Mouse (Mus musculus) monocyte, adult 2 months (primary cell): Measurements from ENCODE around the gene Wbp2.
"Not testable (repeated sequence)": the region's sequence is repeated elsewhere in the genome, so short reads cannot be mapped to it uniquely, and the experiment has no call there.

ENCODE experiments used
- DNase-seq, 2 experiments: peaks; one replicate each; pipeline ENCODE4 v3.0.0; 2022; ENCODE audit warnings: low spot score in 2 of 2, low read depth in 1 of 2

The Wbp2 gene

GRCm38 (mm10) chr11:116086258-116087193, at the start of gene Wbp2:
Wbp2 (minus strand) TSS chr11:116086995.
- DNase-seq: peak; percentile 95 to 97

- DNase-seq: no peak
These were observed 47.4 kb upstream of the Wbp2 start for GRCm38 (mm10) chr11:116134171-116134570.

GRCm38 (mm10) chr11:116133497-116133896, 46.7 kb upstream of the Wbp2 start:
- no peak for DNase-seq

GRCm38 (mm10) chr11:116132366-116133333, 45.9 kb upstream of the Wbp2 start:
- no peak for DNase-seq

GRCm38 (mm10) chr11:116131349-116132170, 44.8 kb upstream of the Wbp2 start:
- DNase-seq: no peak

- peak; percentile 75 to 82 for DNase-seq
These were observed 43.9 kb upstream of the Wbp2 start, which contains the start of gene Trim65 for GRCm38 (mm10) chr11:116130488-116131205. Trim65 (minus strand) TSS chr11:116131128.

- no peak for DNase-seq
These were observed 43.2 kb upstream of the Wbp2 start for GRCm38 (mm10) chr11:116129993-116130487.

- no peak for DNase-seq
These were observed 42.4 kb upstream of the Wbp2 start for GRCm38 (mm10) chr11:116129091-116129790.

- DNase-seq: no peak
These were observed 41.2 kb upstream of the Wbp2 start for GRCm38 (mm10) chr11:116127986-116128385.

GRCm38 (mm10) chr11:116127156-116127980, 40.6 kb upstream of the Wbp2 start, which contains the start of gene Trim47:
Trim47 (minus strand) TSS chr11:116127210.
- DNase-seq: no peak

- DNase-seq: no peak
These were observed 39.5 kb upstream of the Wbp2 start for GRCm38 (mm10) chr11:116126261-116126660.

GRCm38 (mm10) chr11:116121731-116122245, 35.0 kb upstream of the Wbp2 start:
- not testable (repeated sequence) for DNase-seq

- DNase-seq: no peak
These were observed 31.0 kb upstream of the Wbp2 start for GRCm38 (mm10) chr11:116117819-116118218.

- no peak for DNase-seq
These were observed 30.4 kb upstream of the Wbp2 start for GRCm38 (mm10) chr11:116117241-116117640.

- DNase-seq: no peak
These were observed 24.9 kb upstream of the Wbp2 start for GRCm38 (mm10) chr11:116111611-116112203.

GRCm38 (mm10) chr11:116111067-116111466, 24.3 kb upstream of the Wbp2 start:
- no peak for DNase-seq

GRCm38 (mm10) chr11:116110540-116110939, 23.7 kb upstream of the Wbp2 start:
- DNase-seq: peak; percentile 30 to 39
